Mouse (Mus musculus): ENCODE results near the gene Ces1b. TPM values are rescaled to one million over a fixed set of nuclear protein-coding genes. Genes with fewer than 3 reads are reported as not detected.

Ces1b gene
- polyA plus RNA-seq, 1 experiment from 2014 or later, result not detected

GRCm38 (mm10) chr8:93059185-93059584 lies 20.6 kb downstream of the Ces1b start:
- no peak overlapping the region for H3K9ac ChIP-seq (ENCODE audit: low read length)
- no peaks in the 10 kb centered on the region for H3K4me1 ChIP-seq (ENCODE audit: control insufficient read depth, insufficient read depth, low read length)
- no peaks in the 10 kb centered on the region for H3K9me3 ChIP-seq (replicated peaks; ENCODE audit: control insufficient read depth, low read length)
- ATAC-seq, result no peak
- H3K4me3 ChIP-seq (ENCODE audit: low read depth, low read length), result no peak overlapping the region
- 23% methylated on average over 2 of the region's 2 CpGs for WGBS
- H3K27me3 ChIP-seq (replicated peaks; ENCODE audit: control insufficient read depth, insufficient read depth, low read length), result no peaks in the 10 kb centered on the region
- no peaks in the 10 kb centered on the region for H3K36me3 ChIP-seq (ENCODE audit: control insufficient read depth, insufficient read depth, low read length)
- no peak overlapping the region for H3K4me2 ChIP-seq (ENCODE audit: low read length)
- H3K27ac ChIP-seq (ENCODE audit: low read depth, low read length), result no peak overlapping the region
- peak; percentile 79 for DNase-seq (ENCODE audit: low spot score)

- Histone ChIP-seq H3K27ac (ENCODE audit: low read depth, low read length) (no peak overlapping the region), H3K9me3 (replicated peaks; ENCODE audit: control insufficient read depth, low read length) (no peaks in the 10 kb centered on the region), H3K36me3 (ENCODE audit: control insufficient read depth, insufficient read depth, low read length) (no peaks in the 10 kb centered on the region), H3K9ac (ENCODE audit: low read length) (no peak overlapping the region), H3K4me2 (ENCODE audit: low read length) (no peak overlapping the region), H3K27me3 (replicated peaks; ENCODE audit: control insufficient read depth, insufficient read depth, low read length) (no peaks in the 10 kb centered on the region), H3K4me3 (ENCODE audit: low read depth, low read length) (no peak overlapping the region), H3K4me1 (ENCODE audit: control insufficient read depth, insufficient read depth, low read length) (no peaks in the 10 kb centered on the region)
- no peak for DNase-seq (ENCODE audit: low spot score)
- WGBS, result 59% methylated on average over 2 of the region's 2 CpGs
- no peak for ATAC-seq
Observed at GRCm38 (mm10) chr8:93055238-93055637, 24.6 kb downstream of the Ces1b start.

- Histone ChIP-seq H3K36me3 (ENCODE audit: control insufficient read depth, insufficient read depth, low read length) (no peaks in the 10 kb centered on the region), H3K4me3 (ENCODE audit: low read depth, low read length) (no peak overlapping the region), H3K27ac (ENCODE audit: low read depth, low read length) (no peak overlapping the region), H3K27me3 (replicated peaks; ENCODE audit: control insufficient read depth, insufficient read depth, low read length) (no peaks in the 10 kb centered on the region), H3K4me1 (ENCODE audit: control insufficient read depth, insufficient read depth, low read length) (no peaks in the 10 kb centered on the region), H3K9ac (ENCODE audit: low read length) (no peak overlapping the region), H3K4me2 (ENCODE audit: low read length) (no peak overlapping the region), H3K9me3 (replicated peaks; ENCODE audit: control insufficient read depth, low read length) (no peaks in the 10 kb centered on the region)
- DNase-seq (ENCODE audit: low spot score) (peak; percentile 7), ATAC-seq (no peak)
- 69% methylated on average over 4 of the region's 4 CpGs for WGBS
Observed at GRCm38 (mm10) chr8:93048510-93049416, 31.1 kb downstream of the Ces1b start.

GRCm38 (mm10) chr8:93048092-93048491 lies 31.7 kb downstream of the Ces1b start, which contains the start of gene Ces1a:
TSS of gene Ces1a (minus strand) at chr8:93048192.
- no peaks in the 10 kb centered on the region for H3K4me1 ChIP-seq (ENCODE audit: control insufficient read depth, insufficient read depth, low read length)
- 89% methylated on average over 3 of the region's 3 CpGs for WGBS
- H3K27me3 ChIP-seq (replicated peaks; ENCODE audit: control insufficient read depth, insufficient read depth, low read length), result no peaks in the 10 kb centered on the region
- H3K9me3 ChIP-seq (replicated peaks; ENCODE audit: control insufficient read depth, low read length), result no peaks in the 10 kb centered on the region
- H3K36me3 ChIP-seq (ENCODE audit: control insufficient read depth, insufficient read depth, low read length), result no peaks in the 10 kb centered on the region
- H3K27ac ChIP-seq (ENCODE audit: low read depth, low read length), result no peak within 1 kb of the TSS
- no peak within 1 kb of the TSS for H3K4me3 ChIP-seq (ENCODE audit: low read depth, low read length)
- ATAC-seq (no peak), DNase-seq (ENCODE audit: low spot score) (no peak)
- H3K9ac ChIP-seq (ENCODE audit: low read length), result no peak within 1 kb of the TSS
- H3K4me2 ChIP-seq (ENCODE audit: low read length), result no peak within 1 kb of the TSS

GRCm38 (mm10) chr8:93043083-93043482 lies 36.7 kb downstream of the Ces1b start:
- no peak for DNase-seq (ENCODE audit: low spot score)
- no peak overlapping the region for H3K4me2 ChIP-seq (ENCODE audit: low read length)
- WGBS, result 59% methylated on average over 1 of the region's 1 CpGs
- no peak for ATAC-seq
- H3K4me1 ChIP-seq (ENCODE audit: control insufficient read depth, insufficient read depth, low read length), result no peaks in the 10 kb centered on the region
- H3K27ac ChIP-seq (ENCODE audit: low read depth, low read length), result no peak overlapping the region
- H3K9me3 ChIP-seq (replicated peaks; ENCODE audit: control insufficient read depth, low read length), result no peaks in the 10 kb centered on the region
- no peaks in the 10 kb centered on the region for H3K27me3 ChIP-seq (replicated peaks; ENCODE audit: control insufficient read depth, insufficient read depth, low read length)
- H3K9ac ChIP-seq (ENCODE audit: low read length), result no peak overlapping the region
- no peak overlapping the region for H3K4me3 ChIP-seq (ENCODE audit: low read depth, low read length)
- no peaks in the 10 kb centered on the region for H3K36me3 ChIP-seq (ENCODE audit: control insufficient read depth, insufficient read depth, low read length)

GRCm38 (mm10) chr8:93040776-93041567 lies 38.8 kb downstream of the Ces1b start:
- Histone ChIP-seq H3K27me3 (replicated peaks; ENCODE audit: control insufficient read depth, insufficient read depth, low read length) (no peaks in the 10 kb centered on the region), H3K9me3 (replicated peaks; ENCODE audit: control insufficient read depth, low read length) (no peaks in the 10 kb centered on the region), H3K27ac (ENCODE audit: low read depth, low read length) (no peak overlapping the region), H3K9ac (ENCODE audit: low read length) (no peak overlapping the region), H3K4me3 (ENCODE audit: low read depth, low read length) (no peak overlapping the region), H3K36me3 (ENCODE audit: control insufficient read depth, insufficient read depth, low read length) (no peaks in the 10 kb centered on the region), H3K4me1 (ENCODE audit: control insufficient read depth, insufficient read depth, low read length) (no peaks in the 10 kb centered on the region), H3K4me2 (ENCODE audit: low read length) (no peak overlapping the region)
- WGBS, result 85% methylated on average over 4 of the region's 4 CpGs
- DNase-seq (ENCODE audit: low spot score), result no peak
- ATAC-seq, result no peak

GRCm38 (mm10) chr8:93040256-93040655 lies 39.6 kb downstream of the Ces1b start:
- Histone ChIP-seq H3K4me1 (ENCODE audit: control insufficient read depth, insufficient read depth, low read length) (no peaks in the 10 kb centered on the region), H3K36me3 (ENCODE audit: control insufficient read depth, insufficient read depth, low read length) (no peaks in the 10 kb centered on the region), H3K4me3 (ENCODE audit: low read depth, low read length) (no peak overlapping the region), H3K9ac (ENCODE audit: low read length) (no peak overlapping the region), H3K27ac (ENCODE audit: low read depth, low read length) (no peak overlapping the region), H3K4me2 (ENCODE audit: low read length) (no peak overlapping the region), H3K9me3 (replicated peaks; ENCODE audit: control insufficient read depth, low read length) (no peaks in the 10 kb centered on the region), H3K27me3 (replicated peaks; ENCODE audit: control insufficient read depth, insufficient read depth, low read length) (no peaks in the 10 kb centered on the region)
- ATAC-seq, result no peak
- WGBS, result 73% methylated on average over 2 of the region's 2 CpGs
- no peak for DNase-seq (ENCODE audit: low spot score)

GRCm38 (mm10) chr8:93038831-93039230 lies 41.0 kb downstream of the Ces1b start:
- ATAC-seq (no peak), DNase-seq (ENCODE audit: low spot score) (no peak)
- Histone ChIP-seq H3K4me3 (ENCODE audit: low read depth, low read length) (no peak overlapping the region), H3K4me1 (ENCODE audit: control insufficient read depth, insufficient read depth, low read length) (no peaks in the 10 kb centered on the region), H3K4me2 (ENCODE audit: low read length) (no peak overlapping the region), H3K36me3 (ENCODE audit: control insufficient read depth, insufficient read depth, low read length) (no peaks in the 10 kb centered on the region), H3K9me3 (replicated peaks; ENCODE audit: control insufficient read depth, low read length) (no peaks in the 10 kb centered on the region), H3K9ac (ENCODE audit: low read length) (no peak overlapping the region), H3K27me3 (replicated peaks; ENCODE audit: control insufficient read depth, insufficient read depth, low read length) (no peaks in the 10 kb centered on the region), H3K27ac (ENCODE audit: low read depth, low read length) (no peak overlapping the region)
- 6% methylated on average over 2 of the region's 2 CpGs for WGBS

- no peaks in the 10 kb centered on the region for H3K9me3 ChIP-seq (replicated peaks; ENCODE audit: control insufficient read depth, low read length)
- no peak overlapping the region for H3K4me2 ChIP-seq (ENCODE audit: low read length)
- ATAC-seq (no peak), DNase-seq (ENCODE audit: low spot score) (no peak)
- no peaks in the 10 kb centered on the region for H3K27me3 ChIP-seq (replicated peaks; ENCODE audit: control insufficient read depth, insufficient read depth, low read length)
- 78% methylated on average over 2 of the region's 2 CpGs for WGBS
- no peaks in the 10 kb centered on the region for H3K4me1 ChIP-seq (ENCODE audit: control insufficient read depth, insufficient read depth, low read length)
- H3K27ac ChIP-seq (ENCODE audit: low read depth, low read length), result no peak overlapping the region
- H3K36me3 ChIP-seq (ENCODE audit: control insufficient read depth, insufficient read depth, low read length), result no peaks in the 10 kb centered on the region
- no peak overlapping the region for H3K9ac ChIP-seq (ENCODE audit: low read length)
- no peak overlapping the region for H3K4me3 ChIP-seq (ENCODE audit: low read depth, low read length)
Observed at GRCm38 (mm10) chr8:93030664-93031063, 49.2 kb downstream of the Ces1b start.

Measured in forebrain, embryonic 14.5 days (tissue).